Mouse (Mus musculus) megakaryocyte, embryonic 14.5 days (primary cell): ENCODE results near the gene Mei1.

Experiments
- FLI1 ChIP-seq: IDR thresholded peaks from 2 replicates; pipeline ENCODE4 v1.6.1; 2012; ENCODE audit warnings: low read length, inconsistent platforms, mixed read lengths
- GATA1 ChIP-seq: IDR thresholded peaks from 3 replicates; pipeline ENCODE4 v1.6.1; 2012; ENCODE audit warnings: mixed read lengths, low read length, inconsistent platforms, borderline replicate concordance

- TF ChIP-seq GATA1: no peak
- TF ChIP-seq FLI1: no peak
Observed at GRCm38 (mm10) chr15:82130599-82130998, 60.8 kb downstream of the Mei1 start.
